Mouse (Mus musculus) bone marrow, adult 2 months (tissue): ENCODE data around the gene Spocd1. TPM values are rescaled to one million over a fixed set of nuclear protein-coding genes. Genes with fewer than 3 reads are reported as not detected.

Experiments used
- H3K27ac ChIP-seq: fragments of 200-500 bp; 2 replicates; pipeline ENCODE4 v1.5.1; 2012; ENCODE audit warnings: low read depth, mild to moderate bottlenecking, control low read depth, inconsistent platforms, low read length; ENCODE audit not compliant: control insufficient read depth, poor library complexity, insufficient read depth
- H3K4me1 ChIP-seq: fragments of 200-500 bp; 2 replicates; pipeline ENCODE4 v1.6.1; 2011; ENCODE audit warnings: low read length; ENCODE audit not compliant: control insufficient read depth, insufficient read depth
- H3K4me3 ChIP-seq: fragments of 200-500 bp; replicated peaks from 2 replicates; pipeline ENCODE3; 2011; ENCODE audit warnings: mild to moderate bottlenecking, low read depth, low read length, control low read depth; ENCODE audit not compliant: control insufficient read depth
- CTCF ChIP-seq: fragments of 200-500 bp; IDR thresholded peaks from 2 replicates; pipeline ENCODE4 v1.5.1; 2011; ENCODE audit warnings: low read length, control low read depth; ENCODE audit not compliant: control insufficient read depth, insufficient read depth
- POLR2A ChIP-seq: fragments of 200-500 bp; IDR thresholded peaks from 2 replicates; pipeline ENCODE4 v1.6.1; 2011; ENCODE audit warnings: low read depth, mild to moderate bottlenecking, control low read depth, low read length, borderline replicate concordance; ENCODE audit not compliant: control insufficient read depth
- WGBS: fragments of 180-500 bp; shearing (Covaris S2); methylation state at CpG from one replicate; pipeline ENCODE4 v1.1.7; 2018; 5-methylcytosine and 5-hydroxymethylcytosine counted together
- polyA plus RNA-seq: library from polyadenylated mRNA; stranded (reverse); fragments of >200 nt; gene quantifications from 2 replicates; pipeline ENCODE4 v1.2.4, GENCODE M21; 2011; ENCODE audit warnings: low replicate concordance; ENCODE audit not compliant: missing spikeins, insufficient read depth, insufficient read length

Gene Spocd1
- polyA plus RNA-seq, 1 experiment = not detected

GRCm38 (mm10) chr4:129924694-129925093, 4.4 kb upstream of the Spocd1 start:
- Histone ChIP-seq H3K4me3 (no peak overlapping the region), H3K27ac (peak overlapping the region; percentile 2), H3K4me1 (peaks cover 9% of the 10 kb centered on the region)
- TF ChIP-seq CTCF (peak; percentile 5; the same call in 1 of the 2 replicates), POLR2A (no peak)
- WGBS = 3% methylated on average over 6 of the region's 6 CpGs

GRCm38 (mm10) chr4:129926544-129926943, 2.5 kb upstream of the Spocd1 start:
- Histone ChIP-seq H3K4me1 (peaks cover 9% of the 10 kb centered on the region), H3K4me3 (no peak overlapping the region), H3K27ac (peak overlapping the region; percentile 81)
- no peak for TF ChIP-seq CTCF
- TF ChIP-seq POLR2A = no peak
- 8% methylated on average over 8 of the region's 8 CpGs for WGBS

GRCm38 (mm10) chr4:129927091-129927490, 2.0 kb upstream of the Spocd1 start:
- no peak overlapping the region for H3K27ac ChIP-seq
- WGBS = 47% methylated on average over 3 of the region's 3 CpGs

GRCm38 (mm10) chr4:129928124-129928751, 811 bp upstream of the Spocd1 start:
- under 1% methylated on average over 19 of the region's 19 CpGs for WGBS
- TF ChIP-seq CTCF (peak; percentile 95), POLR2A (peak; percentile 50; the same call in 1 of the 2 replicates)

More at GRCm38 (mm10) chr4:129927091-129927490, 2.0 kb upstream of the Spocd1 start:
- no peak overlapping the region for H3K4me3 ChIP-seq
- peaks cover 9% of the 10 kb centered on the region for H3K4me1 ChIP-seq
- TF ChIP-seq CTCF = no peak
- no peak for TF ChIP-seq POLR2A

GRCm38 (mm10) chr4:129933696-129934095, 4.6 kb downstream of the Spocd1 start:
- Histone ChIP-seq H3K4me3 (no peak overlapping the region), H3K27ac (no peak overlapping the region), H3K4me1 (no peaks in the 10 kb centered on the region)
- no peak for TF ChIP-seq CTCF
- TF ChIP-seq POLR2A = no peak
- 49% methylated on average over 14 of the region's 14 CpGs for WGBS

More at GRCm38 (mm10) chr4:129928124-129928751, 811 bp upstream of the Spocd1 start:
- peak overlapping the region; percentile 8 for H3K4me3 ChIP-seq
- peaks cover 9% of the 10 kb centered on the region for H3K4me1 ChIP-seq
- no peak overlapping the region for H3K27ac ChIP-seq

- no peaks in the 10 kb centered on the region for H3K4me1 ChIP-seq
- no peak overlapping the region for H3K4me3 ChIP-seq
- no peak for TF ChIP-seq CTCF
- no peak for TF ChIP-seq POLR2A
- H3K27ac ChIP-seq = no peak overlapping the region
- WGBS = 63% methylated on average over 16 of the region's 16 CpGs
These were observed 5.3 kb downstream of the Spocd1 start for GRCm38 (mm10) chr4:129934177-129934855.

- 18% methylated on average over 6 of the region's 6 CpGs for WGBS
These were observed 22.3 kb downstream of the Spocd1 start for GRCm38 (mm10) chr4:129951359-129951821.

GRCm38 (mm10) chr4:129952241-129952810, 23.3 kb downstream of the Spocd1 start:
- WGBS = 81% methylated on average over 5 of the region's 5 CpGs
- TF ChIP-seq POLR2A = no peak
- no peak for TF ChIP-seq CTCF
- no peaks in the 10 kb centered on the region for H3K4me1 ChIP-seq
- no peak overlapping the region for H3K4me3 ChIP-seq
- H3K27ac ChIP-seq = no peak overlapping the region

More at GRCm38 (mm10) chr4:129951359-129951821, 22.3 kb downstream of the Spocd1 start:
- no peaks in the 10 kb centered on the region for H3K4me1 ChIP-seq
- no peak overlapping the region for H3K27ac ChIP-seq
- H3K4me3 ChIP-seq = no peak overlapping the region
- TF ChIP-seq POLR2A (no peak), CTCF (no peak)
